Mouse (Mus musculus) brown adipose tissue, adult 24 weeks (tissue): ENCODE results near the gene P3h2. TPM values are rescaled to one million over a fixed set of nuclear protein-coding genes. Genes with fewer than 3 reads are reported as not detected.
A peak's percentile ranks its signal among the peaks of the same experiment; 100 is the strongest.

ENCODE experiments used
- H3K27ac ChIP-seq: fragments of 200-500 bp; replicated peaks from 2 replicates; pipeline ENCODE4 v1.5.1; 2012; ENCODE audit warnings: low read depth, mild to moderate bottlenecking, low read length
- H3K4me1 ChIP-seq: fragments of 200-500 bp; 2 replicates; pipeline ENCODE4 v1.6.1; 2012; ENCODE audit warnings: low read length, mixed read lengths; ENCODE audit not compliant: control insufficient read depth, insufficient read depth, insufficient read length
- H3K4me3 ChIP-seq: fragments of 200-500 bp; 2 replicates; pipeline ENCODE4 v1.5.1; 2012; ENCODE audit warnings: low read depth, mild to moderate bottlenecking, low read length, moderate library complexity; ENCODE audit not compliant: insufficient read depth
- polyA plus RNA-seq: library from polyadenylated mRNA; stranded (reverse); fragments of >200 nt; gene quantifications from 2 replicates; pipeline ENCODE4 v1.2.4, GENCODE M21; 2012; ENCODE audit not compliant: missing spikeins, insufficient read depth, insufficient read length

The P3h2 gene
- polyA plus RNA-seq, 1 experiment: 1.7 TPM

DNA sequence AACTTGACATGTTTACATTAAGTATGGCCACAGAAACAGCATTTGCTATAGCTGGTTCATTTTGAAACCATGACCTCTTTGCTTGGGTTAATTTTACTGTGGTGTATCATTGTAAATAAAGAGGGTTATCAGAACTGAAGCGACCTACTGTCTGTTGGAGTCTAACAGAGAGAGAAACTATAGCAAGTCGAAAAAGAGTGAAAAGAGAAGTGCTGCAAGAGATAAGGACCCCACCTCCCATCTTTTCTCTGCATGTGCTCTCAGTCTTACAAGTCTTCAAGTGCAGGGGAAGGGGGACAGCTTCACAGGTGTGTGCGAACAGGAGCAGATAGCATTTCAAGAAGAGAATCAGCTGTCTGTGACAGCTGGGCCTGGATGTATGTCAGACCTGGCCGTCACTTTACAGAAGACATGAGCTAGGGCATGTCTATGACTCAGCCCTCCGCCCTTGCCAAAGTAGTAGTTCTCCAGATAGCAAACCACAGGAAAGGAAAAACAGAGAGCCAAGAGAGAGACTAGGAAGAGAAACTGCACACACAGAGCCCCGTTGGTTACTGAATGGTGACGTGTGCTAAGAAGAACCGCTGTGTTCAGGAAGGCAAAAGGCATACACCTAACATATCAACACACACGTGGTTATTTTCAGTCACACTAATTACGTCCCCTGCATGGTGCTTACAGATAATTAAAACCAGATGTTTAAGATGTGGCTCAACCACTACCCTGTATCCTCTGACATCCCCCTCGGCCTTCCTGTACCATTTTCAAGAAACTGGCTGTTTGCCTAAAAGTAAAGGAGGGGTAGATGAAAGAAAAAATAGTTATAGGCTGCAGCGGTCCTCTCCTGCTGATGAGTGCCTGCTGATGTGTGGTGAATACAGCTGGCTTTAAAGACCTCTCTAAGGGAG is 64.3 kb downstream of the P3h2 start:
- H3K4me3 ChIP-seq: no peak overlapping the region
- H3K27ac ChIP-seq: peak overlapping the region; percentile 51; the same call in 1 of the 2 replicates
- no peaks in the 10 kb centered on the region; the same call in 1 of the 2 replicates for H3K4me1 ChIP-seq

DNA sequence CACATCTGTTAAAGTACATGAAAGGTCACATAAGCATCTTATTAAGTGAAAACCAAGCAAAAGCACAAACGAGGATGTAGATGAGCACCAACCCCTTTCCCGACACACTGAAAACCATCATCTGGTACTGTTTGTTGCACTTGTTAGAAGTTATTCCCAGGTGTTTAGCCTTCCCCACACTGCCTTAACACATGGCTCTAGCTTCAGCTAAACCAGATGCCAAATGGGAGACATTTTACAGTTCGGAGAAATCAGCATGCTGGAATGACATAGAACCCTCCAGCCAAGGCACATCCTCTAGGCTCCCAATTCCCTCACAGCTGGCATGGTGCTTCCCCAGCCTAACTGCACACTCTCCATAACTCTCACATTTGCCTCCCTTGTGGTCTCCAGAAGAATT is 66.3 kb downstream of the P3h2 start:
- Histone ChIP-seq H3K27ac (no peak overlapping the region), H3K4me3 (no peak overlapping the region), H3K4me1 (no peaks in the 10 kb centered on the region; the same call in 1 of the 2 replicates)

DNA sequence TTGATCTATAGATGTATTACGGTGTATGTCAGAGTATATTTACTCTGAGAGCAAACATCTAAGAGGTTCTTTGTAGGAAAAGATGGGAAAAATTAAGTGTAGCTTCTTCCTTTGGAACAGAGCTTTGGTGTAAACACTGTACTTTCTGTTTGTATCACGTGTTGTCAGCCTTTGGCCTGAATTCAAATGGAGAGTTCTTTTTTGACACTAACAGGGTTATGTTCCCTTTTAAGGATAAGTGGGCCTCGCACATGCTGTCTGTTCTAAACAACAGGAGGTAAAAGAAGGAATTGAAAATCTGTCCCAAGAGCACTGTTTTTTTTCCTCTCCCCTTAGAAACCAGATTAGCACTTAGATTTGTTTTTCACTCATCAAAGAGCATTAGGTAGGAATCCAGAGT is 70.1 kb downstream of the P3h2 start:
- H3K4me3 ChIP-seq: no peak overlapping the region
- no peak overlapping the region; the same call in 1 of the 2 replicates for H3K27ac ChIP-seq
- no peaks in the 10 kb centered on the region; the same call in none of the 2 replicates for H3K4me1 ChIP-seq

DNA sequence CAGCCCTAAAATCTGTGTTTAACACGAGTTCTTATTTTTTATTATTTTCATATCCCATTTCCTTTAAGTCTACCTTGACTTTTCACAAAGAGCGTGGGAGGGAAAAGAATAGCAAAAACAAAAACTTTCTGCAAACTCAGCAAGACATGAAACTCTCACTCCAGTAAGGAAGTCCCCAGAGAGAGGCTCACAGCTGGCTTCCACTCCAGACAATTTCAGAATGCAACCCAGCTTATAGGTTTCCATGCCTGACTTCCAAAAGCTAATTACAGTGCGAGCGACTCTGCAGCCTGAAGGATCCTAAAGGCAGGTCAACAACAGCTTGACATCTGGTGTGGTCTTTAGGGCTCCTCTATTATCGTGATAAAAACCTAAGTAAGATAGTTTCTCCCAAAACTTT is 70.5 kb downstream of the P3h2 start:
- Histone ChIP-seq H3K4me1 (no peaks in the 10 kb centered on the region; the same call in none of the 2 replicates), H3K27ac (0 out of 2 replicates have a peak overlapping the region, but pooled peaks have one; percentile 4), H3K4me3 (no peak overlapping the region)

DNA sequence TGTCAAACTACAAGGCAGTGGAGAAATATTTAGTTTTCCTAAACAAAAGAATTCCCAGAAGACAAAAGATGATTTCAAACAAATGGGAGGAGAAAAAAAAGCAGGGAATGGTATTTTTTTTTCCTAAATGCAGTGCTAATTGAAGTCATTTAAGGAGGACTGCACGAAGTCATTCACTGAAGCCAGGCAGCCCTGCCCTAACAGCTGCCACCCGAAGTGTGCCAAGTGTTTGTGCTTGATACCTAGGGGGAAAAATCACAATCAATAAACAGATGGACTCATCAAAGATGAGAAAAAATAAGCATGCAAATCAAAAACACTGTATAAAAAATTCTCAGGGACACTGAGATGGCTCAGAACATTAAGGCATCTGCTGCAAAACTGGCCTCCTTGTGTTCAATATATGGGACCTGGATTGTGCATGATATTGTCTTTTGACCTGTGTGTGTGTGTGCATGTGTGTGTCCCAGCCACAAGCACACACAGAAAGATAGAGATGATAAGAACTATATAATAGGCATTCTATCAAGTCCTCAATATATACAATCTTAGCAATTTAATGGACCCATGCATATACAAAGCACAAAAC is 76.1 kb downstream of the P3h2 start:
- Histone ChIP-seq H3K4me1 (no peaks in the 10 kb centered on the region; the same call in 1 of the 2 replicates), H3K4me3 (no peak overlapping the region), H3K27ac (no peak overlapping the region)

DNA sequence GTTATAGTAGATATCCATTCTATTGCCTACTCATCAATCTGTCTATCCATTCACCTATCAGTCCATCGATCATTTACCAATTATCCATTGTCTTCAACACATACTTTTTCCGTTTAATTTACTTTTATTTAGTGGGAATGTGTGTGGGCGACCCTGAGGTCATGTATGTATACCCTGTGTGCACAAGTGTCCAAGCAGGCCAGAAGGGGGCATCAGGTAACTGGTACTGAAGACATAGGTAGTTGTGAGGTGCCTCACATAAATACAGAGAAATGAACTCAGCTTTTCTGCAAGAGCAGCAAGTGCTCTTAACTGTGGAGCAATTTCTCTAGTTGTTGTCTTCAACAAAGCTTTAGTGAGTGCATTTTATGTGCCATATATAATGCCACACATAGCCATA is 79.2 kb downstream of the P3h2 start:
- H3K27ac ChIP-seq: no peak overlapping the region
- H3K4me3 ChIP-seq: no peak overlapping the region
- H3K4me1 ChIP-seq: no peaks in the 10 kb centered on the region

DNA sequence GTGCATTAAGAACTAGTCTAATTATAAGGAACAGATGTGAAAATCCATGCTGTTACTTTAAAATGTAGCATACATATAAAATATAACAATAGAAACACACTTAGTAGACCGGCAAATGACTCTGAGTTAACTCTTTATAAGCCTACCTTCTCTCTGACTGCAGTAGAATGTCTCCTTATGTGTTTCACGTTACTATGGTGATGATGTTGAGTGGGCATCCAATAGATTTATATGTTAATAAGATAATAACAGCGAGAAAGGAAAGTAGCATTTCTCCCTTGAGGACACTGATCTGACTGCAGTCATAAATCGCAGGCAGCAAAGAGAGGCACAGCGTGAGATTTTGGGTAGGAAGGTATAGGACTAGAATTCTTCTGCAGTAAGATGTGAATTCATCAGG is 81.0 kb downstream of the P3h2 start:
- Histone ChIP-seq H3K4me3 (no peak overlapping the region), H3K27ac (no peak overlapping the region), H3K4me1 (no peaks in the 10 kb centered on the region)

DNA sequence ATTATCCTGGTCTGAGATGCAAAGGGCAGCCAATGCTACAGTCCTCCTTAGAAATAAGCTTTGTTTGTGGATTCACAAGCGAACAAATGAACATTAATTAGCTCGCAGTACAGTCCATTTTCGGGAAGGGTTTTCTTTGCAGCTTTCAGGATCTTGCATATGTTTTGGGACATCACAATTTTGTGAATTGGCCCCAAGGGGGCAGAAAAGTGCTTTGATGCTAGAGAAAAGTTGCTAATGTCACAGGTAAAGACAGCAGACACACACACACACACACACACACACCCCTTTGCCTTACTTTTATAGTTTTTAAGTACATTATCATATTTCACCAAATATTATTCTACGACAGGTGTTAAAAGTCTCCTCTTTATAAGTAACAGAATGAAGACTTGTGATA is 82.2 kb downstream of the P3h2 start:
- no peak overlapping the region for H3K27ac ChIP-seq
- no peak overlapping the region for H3K4me3 ChIP-seq
- H3K4me1 ChIP-seq: no peaks in the 10 kb centered on the region

DNA sequence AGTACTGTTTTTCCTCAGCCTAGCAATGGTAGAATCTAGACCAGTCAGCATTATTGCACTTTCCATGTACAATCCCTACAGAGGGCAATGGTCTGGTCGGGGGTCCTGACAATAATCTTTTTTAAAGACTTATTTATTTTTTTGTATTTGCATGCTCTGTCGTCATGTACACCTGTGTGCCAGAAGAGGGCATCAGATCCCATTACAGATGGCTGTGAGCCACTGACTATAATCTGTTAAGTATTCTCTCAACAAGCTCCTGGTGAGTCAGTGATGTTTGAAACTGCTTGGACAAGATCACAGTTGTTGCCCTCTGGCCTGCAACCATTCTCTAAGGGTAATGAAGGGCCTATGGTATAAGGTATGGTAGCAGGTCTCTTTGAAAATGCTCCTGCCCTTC is 83.8 kb downstream of the P3h2 start:
- Histone ChIP-seq H3K27ac (no peak overlapping the region), H3K4me3 (no peak overlapping the region), H3K4me1 (no peaks in the 10 kb centered on the region)

DNA sequence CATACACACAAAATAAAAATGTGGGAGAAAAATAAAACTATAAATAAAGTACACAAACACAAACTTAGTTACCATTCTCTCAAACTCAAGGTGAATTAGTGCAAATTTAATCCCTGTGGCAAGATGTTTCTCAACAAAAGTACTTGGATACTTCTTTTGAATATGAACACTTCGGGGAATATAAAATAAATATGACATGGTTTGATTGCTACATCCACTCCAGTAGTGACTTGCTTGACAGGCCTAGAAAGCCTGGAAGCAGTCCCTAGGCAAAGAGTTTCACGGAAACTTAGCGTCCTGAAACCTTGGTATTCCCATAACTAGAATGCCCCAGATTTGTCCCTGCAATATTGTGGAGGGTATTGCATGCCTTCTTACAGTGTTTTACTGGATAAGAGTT is 99.8 kb downstream of the P3h2 start:
- Histone ChIP-seq H3K4me1 (peaks cover 6% of the 10 kb centered on the region), H3K4me3 (no peak overlapping the region), H3K27ac (no peak overlapping the region)

DNA sequence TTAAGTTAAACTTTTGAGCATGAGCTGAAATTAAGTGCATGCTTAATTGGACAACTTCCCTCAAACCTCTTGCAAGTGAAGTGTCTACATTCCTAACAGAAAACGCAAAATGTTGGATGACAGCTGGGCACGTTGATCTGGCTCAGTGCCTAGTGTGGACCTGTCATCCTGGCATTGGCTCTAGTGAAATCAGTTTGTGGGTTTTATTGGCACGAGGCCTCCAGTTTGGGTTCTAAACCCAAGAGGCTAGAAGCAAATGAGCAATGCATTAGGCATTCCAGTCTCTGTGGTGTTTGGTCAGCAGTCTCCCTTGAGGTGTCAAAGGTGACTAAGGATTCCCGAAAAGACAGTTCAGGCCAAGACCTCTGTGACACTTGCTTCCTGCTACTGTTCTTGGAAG is 102.3 kb downstream of the P3h2 start:
- H3K27ac ChIP-seq: no peak overlapping the region

DNA sequence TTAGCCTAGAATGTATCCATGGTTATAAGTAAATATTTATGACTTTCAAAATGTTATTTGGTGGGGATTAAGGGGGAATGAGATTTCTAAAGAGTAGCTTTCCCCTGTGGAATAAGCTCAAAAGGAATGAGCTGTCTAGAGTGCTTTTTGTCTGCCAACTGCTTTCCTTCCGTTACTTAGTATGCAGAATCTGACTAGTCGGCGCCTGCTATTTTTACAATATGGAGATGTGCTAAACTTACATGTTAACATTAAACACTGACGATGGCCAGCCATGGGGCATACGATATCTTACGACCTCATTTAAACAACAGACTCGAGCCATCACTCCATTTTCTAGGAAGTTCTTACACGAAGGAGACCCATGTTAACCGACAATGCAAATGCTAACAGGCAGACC is 102.7 kb downstream of the P3h2 start:
- Histone ChIP-seq H3K27ac (no peak overlapping the region), H3K4me1 (peaks cover 6% of the 10 kb centered on the region), H3K4me3 (no peak overlapping the region)

More for the DNA sequence above, 102.3 kb downstream of the P3h2 start:
- Histone ChIP-seq H3K4me3 (no peak overlapping the region), H3K4me1 (peaks cover 6% of the 10 kb centered on the region)

DNA sequence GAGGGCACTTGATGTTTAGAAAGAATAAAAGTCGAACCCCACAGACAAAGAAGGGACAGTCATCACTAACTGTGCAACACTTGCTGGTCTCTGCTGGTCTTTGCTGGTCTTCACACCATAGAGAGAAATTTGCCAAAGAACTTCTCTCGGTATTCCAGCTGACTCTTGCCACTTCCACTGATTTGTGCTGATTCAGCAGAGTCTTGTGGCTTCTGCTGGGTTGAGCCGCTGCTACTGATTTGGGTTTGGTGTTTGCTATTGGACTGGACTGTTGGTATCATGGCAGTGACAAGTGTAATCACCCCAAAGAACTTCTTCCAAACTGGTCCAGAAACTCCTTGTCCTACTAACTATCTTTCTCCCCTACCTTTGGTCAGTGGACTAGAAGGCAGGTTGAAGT is 111.0 kb downstream of the P3h2 start:
- Histone ChIP-seq H3K27ac (no peak overlapping the region), H3K4me1 (no peaks in the 10 kb centered on the region), H3K4me3 (no peak overlapping the region)

DNA sequence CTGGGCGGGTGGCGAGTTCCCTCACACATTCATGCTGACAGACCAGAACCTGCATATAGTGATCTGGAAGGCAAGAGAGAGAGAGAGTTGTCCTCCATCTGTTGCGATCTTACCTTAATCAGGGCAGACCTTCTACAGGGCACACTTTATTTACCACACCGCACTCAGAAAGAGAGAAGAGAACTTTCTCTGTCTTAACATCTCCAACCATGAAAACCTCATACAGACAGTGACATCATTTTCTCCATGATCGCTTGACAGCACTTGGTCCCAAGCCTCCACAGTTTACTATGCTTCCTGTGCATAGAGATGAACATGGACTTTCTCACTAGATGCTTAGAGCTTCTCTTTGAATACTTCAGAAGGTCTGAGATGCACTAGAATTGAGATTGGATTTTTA is 118.4 kb downstream of the P3h2 start:
- H3K27ac ChIP-seq: no peak overlapping the region

DNA sequence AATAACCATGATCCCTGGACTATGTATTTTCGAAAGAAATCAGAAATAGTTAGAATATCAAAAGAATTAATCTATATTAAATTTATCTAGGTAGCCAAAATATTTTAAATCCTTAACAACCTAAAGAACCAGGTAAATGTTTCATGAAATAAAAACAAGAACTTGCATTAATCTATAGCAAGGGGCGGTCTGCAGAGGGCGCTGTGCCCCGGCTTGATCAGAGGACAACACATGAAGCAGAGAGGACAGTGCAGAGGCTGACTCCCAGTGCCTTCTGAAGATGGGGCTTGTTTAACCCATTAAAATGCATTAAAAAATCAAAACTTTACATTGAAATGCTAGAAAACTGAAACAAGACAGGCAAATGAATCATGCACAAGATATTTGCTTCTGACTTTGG is 121.9 kb downstream of the P3h2 start:
- no peak overlapping the region for H3K27ac ChIP-seq
- no peak overlapping the region for H3K4me3 ChIP-seq
- peaks cover 3% of the 10 kb centered on the region; the same call in 1 of the 2 replicates for H3K4me1 ChIP-seq

More for the DNA sequence above, 118.4 kb downstream of the P3h2 start:
- Histone ChIP-seq H3K4me3 (no peak overlapping the region), H3K4me1 (no peaks in the 10 kb centered on the region)

DNA sequence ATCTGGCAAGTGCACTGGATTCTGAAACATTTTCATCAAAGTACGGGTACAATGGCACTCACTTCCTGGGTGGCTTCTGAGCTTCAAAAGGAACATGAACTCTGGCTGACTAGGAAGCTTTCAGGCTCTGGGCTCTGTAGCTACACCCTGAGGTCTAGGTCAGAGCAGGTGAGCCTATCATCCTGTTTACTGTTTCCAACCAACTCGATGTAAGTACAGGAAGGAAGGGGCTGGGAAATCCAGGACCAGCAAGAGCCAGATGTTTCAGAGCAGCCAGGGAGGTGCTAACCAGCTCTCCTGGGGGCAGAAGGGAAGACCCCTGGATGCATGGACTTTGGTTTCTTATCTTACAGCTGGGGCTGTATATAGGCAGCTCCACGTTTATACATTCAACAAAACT is 126.5 kb downstream of the P3h2 start:
- H3K4me3 ChIP-seq: no peak overlapping the region
- H3K4me1 ChIP-seq: peaks cover 3% of the 10 kb centered on the region; the same call in 1 of the 2 replicates
- no peak overlapping the region for H3K27ac ChIP-seq
